Mouse (Mus musculus): ENCODE results near the gene Mb21d2. TPM values are rescaled to one million over a fixed set of nuclear protein-coding genes. Genes with fewer than 3 reads are reported as not detected.

Mb21d2 gene
- 7.9 and 9.6 TPM in 2 replicates for polyA plus RNA-seq (2016; fragmentation: Nextera tagmentation; extraction: Ambion mirVana)

GRCm38 (mm10) chr16:28928815-28929685 lies at the start of gene Mb21d2:
TSS of gene Mb21d2 (minus strand) at chr16:28929673.
- peak within 1 kb of the TSS; percentile 92 for H3K27ac ChIP-seq
- peak within 1 kb of the TSS; percentile 88 for H3K4me3 ChIP-seq (replicated peaks)
- H3K27me3 ChIP-seq: peaks cover 24% of the 10 kb centered on the region; the same call in 1 of the 2 replicates
- peak within 1 kb of the TSS; percentile 85 for H3K9ac ChIP-seq (replicated peaks)
- H3K4me1 ChIP-seq (replicated peaks): peaks cover 13% of the 10 kb centered on the region
- WGBS: under 1% methylated on average over 72 of the region's 73 CpGs
- peak within 1 kb of the TSS; percentile 76 for H3K4me2 ChIP-seq
- no peaks in the 10 kb centered on the region for H3K36me3 ChIP-seq
- peak; percentile 33; the same call in 1 of the 2 replicates for ATAC-seq (ENCODE audit: insufficient number of reproducible peaks, insufficient read depth, low FRiP score, low TSS enrichment, low read depth)
- H3K9me3 ChIP-seq: no peaks in the 10 kb centered on the region

GRCm38 (mm10) chr16:28966236-28966635 lies 36.8 kb upstream of the Mb21d2 start:
- 68% methylated on average over 2 of the region's 2 CpGs for WGBS
- no peak overlapping the region for H3K27ac ChIP-seq

GRCm38 (mm10) chr16:28964048-28964447 lies 34.6 kb upstream of the Mb21d2 start:
- Histone ChIP-seq H3K27ac (no peak overlapping the region), H3K4me2 (no peak overlapping the region), H3K4me1 (replicated peaks) (no peaks in the 10 kb centered on the region), H3K9me3 (no peaks in the 10 kb centered on the region), H3K9ac (replicated peaks) (no peak overlapping the region), H3K36me3 (no peaks in the 10 kb centered on the region), H3K27me3 (no peaks in the 10 kb centered on the region), H3K4me3 (replicated peaks) (no peak overlapping the region)
- WGBS: 79% methylated on average over 4 of the region's 4 CpGs
- ATAC-seq (ENCODE audit: insufficient number of reproducible peaks, insufficient read depth, low FRiP score, low TSS enrichment, low read depth): no peak

More at GRCm38 (mm10) chr16:28966236-28966635, 36.8 kb upstream of the Mb21d2 start:
- no peak for ATAC-seq (ENCODE audit: insufficient number of reproducible peaks, insufficient read depth, low FRiP score, low TSS enrichment, low read depth)
- Histone ChIP-seq H3K9me3 (no peaks in the 10 kb centered on the region), H3K36me3 (no peaks in the 10 kb centered on the region), H3K4me2 (no peak overlapping the region), H3K9ac (replicated peaks) (no peak overlapping the region), H3K4me3 (replicated peaks) (no peak overlapping the region), H3K4me1 (replicated peaks) (no peaks in the 10 kb centered on the region), H3K27me3 (no peaks in the 10 kb centered on the region)

- Histone ChIP-seq H3K4me2 (no peak overlapping the region), H3K4me1 (replicated peaks) (no peaks in the 10 kb centered on the region), H3K9ac (replicated peaks) (no peak overlapping the region), H3K9me3 (no peaks in the 10 kb centered on the region), H3K27me3 (no peaks in the 10 kb centered on the region), H3K27ac (no peak overlapping the region), H3K4me3 (replicated peaks) (no peak overlapping the region), H3K36me3 (no peaks in the 10 kb centered on the region)
- ATAC-seq (ENCODE audit: insufficient number of reproducible peaks, insufficient read depth, low FRiP score, low TSS enrichment, low read depth): no peak
Observed at GRCm38 (mm10) chr16:28962987-28963386, 33.5 kb upstream of the Mb21d2 start.

- Histone ChIP-seq H3K27ac (no peak overlapping the region), H3K9me3 (0 out of 2 replicates have a peak, but pooled peaks cover 3% of the 10 kb centered on the region), H3K36me3 (no peaks in the 10 kb centered on the region), H3K4me3 (replicated peaks) (no peak overlapping the region), H3K9ac (replicated peaks) (no peak overlapping the region), H3K4me1 (replicated peaks) (no peaks in the 10 kb centered on the region), H3K4me2 (no peak overlapping the region), H3K27me3 (no peaks in the 10 kb centered on the region)
- no peak for ATAC-seq (ENCODE audit: insufficient number of reproducible peaks, insufficient read depth, low FRiP score, low TSS enrichment, low read depth)
- WGBS: 78% methylated on average over 5 of the region's 5 CpGs
Observed at GRCm38 (mm10) chr16:28949810-28950209, 20.3 kb upstream of the Mb21d2 start.

GRCm38 (mm10) chr16:28943254-28943653 lies 13.8 kb upstream of the Mb21d2 start:
- Histone ChIP-seq H3K9me3 (no peaks in the 10 kb centered on the region), H3K4me3 (replicated peaks) (no peak overlapping the region), H3K4me2 (no peak overlapping the region), H3K4me1 (replicated peaks) (no peaks in the 10 kb centered on the region), H3K9ac (replicated peaks) (no peak overlapping the region), H3K27ac (no peak overlapping the region), H3K36me3 (no peaks in the 10 kb centered on the region), H3K27me3 (no peaks in the 10 kb centered on the region)
- no peak for ATAC-seq (ENCODE audit: insufficient number of reproducible peaks, insufficient read depth, low FRiP score, low TSS enrichment, low read depth)
- 65% methylated on average over 2 of the region's 2 CpGs for WGBS

GRCm38 (mm10) chr16:28936181-28936792 lies 6.8 kb upstream of the Mb21d2 start:
- Histone ChIP-seq H3K4me3 (replicated peaks) (no peak overlapping the region), H3K9ac (replicated peaks) (no peak overlapping the region), H3K4me1 (replicated peaks) (peaks cover 6% of the 10 kb centered on the region; the same call in 1 of the 2 replicates), H3K36me3 (no peaks in the 10 kb centered on the region), H3K27ac (no peak overlapping the region), H3K27me3 (peaks cover 2% of the 10 kb centered on the region; the same call in 1 of the 2 replicates), H3K4me2 (no peak overlapping the region), H3K9me3 (no peaks in the 10 kb centered on the region)
- ATAC-seq (ENCODE audit: insufficient number of reproducible peaks, insufficient read depth, low FRiP score, low TSS enrichment, low read depth): peak; percentile 52; the same call in 1 of the 2 replicates
- 53% methylated on average over 7 of the region's 7 CpGs for WGBS

GRCm38 (mm10) chr16:28935701-28936100 lies 6.2 kb upstream of the Mb21d2 start:
- Histone ChIP-seq H3K9me3 (no peaks in the 10 kb centered on the region), H3K4me3 (replicated peaks) (no peak overlapping the region), H3K27me3 (peaks cover 7% of the 10 kb centered on the region; the same call in 1 of the 2 replicates), H3K4me1 (replicated peaks) (peaks cover 6% of the 10 kb centered on the region; the same call in 1 of the 2 replicates), H3K36me3 (no peaks in the 10 kb centered on the region), H3K27ac (no peak overlapping the region), H3K9ac (replicated peaks) (no peak overlapping the region), H3K4me2 (no peak overlapping the region)
- ATAC-seq (ENCODE audit: insufficient number of reproducible peaks, insufficient read depth, low FRiP score, low TSS enrichment, low read depth): no peak
- WGBS: 75% methylated on average over 3 of the region's 3 CpGs

- no peaks in the 10 kb centered on the region for H3K36me3 ChIP-seq
- 54% methylated on average over 2 of the region's 2 CpGs for WGBS
- no peak overlapping the region for H3K4me2 ChIP-seq
- peaks cover 24% of the 10 kb centered on the region; the same call in 1 of the 2 replicates for H3K27me3 ChIP-seq
- no peaks in the 10 kb centered on the region for H3K9me3 ChIP-seq
- no peak overlapping the region for H3K27ac ChIP-seq
- peaks cover 15% of the 10 kb centered on the region for H3K4me1 ChIP-seq (replicated peaks)
- H3K9ac ChIP-seq (replicated peaks): no peak overlapping the region
- ATAC-seq (ENCODE audit: insufficient number of reproducible peaks, insufficient read depth, low FRiP score, low TSS enrichment, low read depth): no peak
- no peak overlapping the region for H3K4me3 ChIP-seq (replicated peaks)
Observed at GRCm38 (mm10) chr16:28931213-28931612, 1.7 kb upstream of the Mb21d2 start.

- Histone ChIP-seq H3K9ac (replicated peaks) (no peak overlapping the region; the same call in 1 of the 2 replicates), H3K36me3 (no peaks in the 10 kb centered on the region), H3K4me1 (replicated peaks) (peaks cover 13% of the 10 kb centered on the region), H3K27ac (no peak overlapping the region), H3K4me2 (peak overlapping the region; percentile 76), H3K9me3 (no peaks in the 10 kb centered on the region), H3K27me3 (peaks cover 24% of the 10 kb centered on the region; the same call in 1 of the 2 replicates), H3K4me3 (replicated peaks) (peak overlapping the region; percentile 88)
- ATAC-seq (ENCODE audit: insufficient number of reproducible peaks, insufficient read depth, low FRiP score, low TSS enrichment, low read depth): no peak
- 6% methylated on average over 5 of the region's 5 CpGs for WGBS
Observed at GRCm38 (mm10) chr16:28930426-28930825, 953 bp upstream of the Mb21d2 start.

GRCm38 (mm10) chr16:28929686-28930291 lies 316 bp upstream of the Mb21d2 start:
- Histone ChIP-seq H3K4me2 (peak overlapping the region; percentile 76), H3K4me1 (replicated peaks) (peaks cover 13% of the 10 kb centered on the region), H3K9me3 (no peaks in the 10 kb centered on the region), H3K27ac (peak overlapping the region; percentile 92), H3K36me3 (no peaks in the 10 kb centered on the region), H3K4me3 (replicated peaks) (peak overlapping the region; percentile 88), H3K9ac (replicated peaks) (peak overlapping the region; percentile 85), H3K27me3 (peaks cover 24% of the 10 kb centered on the region; the same call in 1 of the 2 replicates)
- ATAC-seq (ENCODE audit: insufficient number of reproducible peaks, insufficient read depth, low FRiP score, low TSS enrichment, low read depth): peak; percentile 37; the same call in 1 of the 2 replicates
- WGBS: under 1% methylated on average over 50 of the region's 66 CpGs
